Comparison of ENCODE assay signal across 17 mouse cellular contexts in genomic region chr14:77346296-77346695, GRCm38 (mm10).
A peak's percentile ranks its signal among the peaks of the same experiment; 100 is the strongest.
DNase-seq lines count a peak whose midpoint lies in the region; ATAC-seq lines count a peak whose summit lies in the region.
"Had no signal": no experiment of that assay in that cellular context is flagged by ENCODE, and none has a peak within 500 bp of the region (broad histone marks: within the 10 kb centered on the region; RNA-seq: fewer than 3 reads in every experiment).

No protein-coding gene starts in this region.

- H3K27me3 ChIP-seq in heart, embryonic 11.5 days (ENCODE audit: control insufficient read depth, insufficient read depth, low read length), result no peaks in the 10 kb centered on the region
- no peaks in the 10 kb centered on the region for H3K27me3 ChIP-seq in hindbrain, embryonic 10.5 days (ENCODE audit: insufficient read depth, poor library complexity, severe bottlenecking)
- H3K27me3 ChIP-seq in forebrain, embryonic 13.5 days, result no peaks in the 10 kb centered on the region
- H3K27me3 ChIP-seq: CH12.LX; embryonic facial prominence, embryonic 12.5 days; kidney, embryonic 15.5 days had no signal

- H3K4me3 ChIP-seq in heart, embryonic 11.5 days (ENCODE audit: low read depth, low read length), result no peak overlapping the region
- no peak overlapping the region for H3K4me3 ChIP-seq in hindbrain, embryonic 10.5 days
- no peak overlapping the region for H3K4me3 ChIP-seq in forebrain, embryonic 13.5 days
- H3K4me3 ChIP-seq: embryonic facial prominence, embryonic 12.5 days; forebrain, embryonic 10.5 days; kidney, embryonic 15.5 days had no signal

- H3K4me2 ChIP-seq in heart, embryonic 11.5 days, result no peak overlapping the region
- H3K4me2 ChIP-seq in forebrain, embryonic 13.5 days, result no peak overlapping the region
- H3K4me2 ChIP-seq: embryonic facial prominence, embryonic 12.5 days; kidney, embryonic 15.5 days had no signal

- no peak overlapping the region for H3K27ac ChIP-seq in heart, embryonic 11.5 days (ENCODE audit: low read depth, low read length)
- H3K27ac ChIP-seq in hindbrain, embryonic 10.5 days, result no peak overlapping the region
- no peak overlapping the region for H3K27ac ChIP-seq in forebrain, embryonic 13.5 days
- H3K27ac ChIP-seq: embryonic facial prominence, embryonic 12.5 days; forebrain, embryonic 10.5 days; kidney, embryonic 15.5 days had no signal

- no peaks in the 10 kb centered on the region for H3K4me1 ChIP-seq in heart, embryonic 11.5 days (ENCODE audit: control insufficient read depth, insufficient read depth, low read length)
- H3K4me1 ChIP-seq in hindbrain, embryonic 10.5 days (replicated peaks), result 0 out of 2 replicates have a peak, but pooled peaks cover 7% of the 10 kb centered on the region
- 0 out of 2 replicates have a peak, but pooled peaks cover 5% of the 10 kb centered on the region for H3K4me1 ChIP-seq in forebrain, embryonic 13.5 days

- H3K9me3 ChIP-seq in heart, embryonic 11.5 days (replicated peaks; ENCODE audit: control insufficient read depth, low read length), result no peaks in the 10 kb centered on the region
- H3K9me3 ChIP-seq in hindbrain, embryonic 10.5 days, result no peaks in the 10 kb centered on the region
- H3K9me3 ChIP-seq in forebrain, embryonic 13.5 days (replicated peaks), result no peaks in the 10 kb centered on the region
- H3K9me3 ChIP-seq: embryonic facial prominence, embryonic 12.5 days; forebrain, embryonic 10.5 days; kidney, embryonic 15.5 days had no signal

- WGBS in heart, embryonic 11.5 days (ENCODE audit: insufficient replicate concordance), result 75% methylated on average over 3 of the region's 3 CpGs
- WGBS in hindbrain, embryonic 10.5 days, result 88% methylated on average over 3 of the region's 3 CpGs
- 98% methylated on average over 3 of the region's 3 CpGs for WGBS in forebrain, embryonic 13.5 days

- H3K9ac ChIP-seq in heart, embryonic 11.5 days (ENCODE audit: low read depth, low read length), result no peak overlapping the region
- no peak overlapping the region for H3K9ac ChIP-seq in forebrain, embryonic 13.5 days
- H3K9ac ChIP-seq: embryonic facial prominence, embryonic 12.5 days; kidney, embryonic 15.5 days had no signal

- peak; percentile 21 for DNase-seq in heart, adult 8-10 months (ENCODE audit: low spot score)
- DNase-seq in urinary bladder, postnatal 14 days (ENCODE audit: low spot score), result peak; percentile 15
- DNase-seq in urinary bladder, postnatal 36 days (ENCODE audit: low spot score in 2 of 2), result no peak
- peak; percentile 11 to 16 for DNase-seq in gastrocnemius, adult 8-10 months (ENCODE audit: low spot score in 2 of 2)
- no peak for DNase-seq in hindbrain, embryonic 10.5 days (ENCODE audit: low spot score)
- DNase-seq: cerebellum, adult 18-20 months; heart, postnatal 4 days; liver; lung, adult 2 months; midbrain, embryonic 14.5 days; right cerebral cortex, postnatal 14 days had no signal

- no peak for ATAC-seq in heart, embryonic 11.5 days (replicated peaks; ENCODE audit: insufficient number of reproducible peaks, low FRiP score, low TSS enrichment)
- no peak for ATAC-seq in forebrain, embryonic 13.5 days

- no peaks in the 10 kb centered on the region for H3K36me3 ChIP-seq in heart, embryonic 11.5 days (ENCODE audit: control insufficient read depth, insufficient read depth, low read length)
- no peaks in the 10 kb centered on the region for H3K36me3 ChIP-seq in hindbrain, embryonic 10.5 days
- H3K36me3 ChIP-seq in forebrain, embryonic 13.5 days (ENCODE audit: poor library complexity, severe bottlenecking), result no peaks in the 10 kb centered on the region
- H3K36me3 ChIP-seq: embryonic facial prominence, embryonic 12.5 days; forebrain, embryonic 10.5 days; kidney, embryonic 15.5 days had no signal

Comparison
In these comparisons a context has a peak if more than half of its experiments do, and no peak if none do; other contexts are left out.
1. DNase-seq: peak in heart, adult 8-10 months (single experiment), urinary bladder, postnatal 14 days (single experiment) and gastrocnemius, adult 8-10 months (2 of 2); none in urinary bladder, postnatal 36 days (0 of 2) and hindbrain, embryonic 10.5 days (single experiment).